Mouse (Mus musculus) left cerebral cortex, adult 11 months (tissue): ENCODE measurements at regions not wholly inside any gene's neighbourhood (a gene's known extent, or its start where the extent isn't known, plus 50 kb on each side); places are given as distances from the start of the nearest gene placed in this dataset.

ENCODE experiments used
- DNase-seq: peaks from one replicate; pipeline ENCODE4 v3.0.0; 2022; ENCODE audit warnings: low spot score

GRCm38 (mm10) chr16:13045079-13045590 lies 64.3 kb upstream of the Ercc4 start:
- DNase-seq, result no peak

GRCm38 (mm10) chr16:13046366-13047120 lies 62.9 kb upstream of the Ercc4 start:
- no peak for DNase-seq

- DNase-seq, result no peak
Measured at GRCm38 (mm10) chr16:13049321-13049720, 60.2 kb upstream of the Ercc4 start.

- no peak for DNase-seq
Measured at GRCm38 (mm10) chr16:13050225-13050892, 59.1 kb upstream of the Ercc4 start.

- DNase-seq, result no peak
Measured at GRCm38 (mm10) chr16:13054956-13055355, 54.5 kb upstream of the Ercc4 start.
